Mouse (Mus musculus) retina, embryonic 14.5 days (tissue): Measurements from ENCODE around the gene Diras1.

Experiments
- DNase-seq: peaks from one replicate; pipeline ENCODE4 v3.0.0-alpha.2; 2015; ENCODE audit warnings: low spot score

Diras1 gene

DNA sequence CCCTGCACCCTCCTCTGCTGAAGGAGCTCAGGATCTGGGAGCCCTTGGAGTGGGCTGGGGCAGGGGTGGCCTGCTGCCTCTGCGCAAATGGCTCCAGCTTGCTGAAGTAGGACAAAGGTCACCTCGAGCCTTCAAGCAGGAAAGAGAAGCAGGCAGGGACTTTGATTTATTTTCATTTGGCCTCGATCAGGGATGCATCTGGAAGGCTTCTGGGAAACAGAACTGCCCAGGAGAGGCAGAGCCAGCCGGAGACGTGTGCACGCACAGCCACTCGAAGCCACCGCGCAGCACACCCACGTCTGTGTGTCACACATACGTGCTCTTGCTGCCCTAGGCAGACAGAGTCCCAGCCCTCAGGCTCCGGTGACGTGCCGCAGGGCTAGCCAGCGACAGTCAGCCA lies 53.9 kb downstream of the Diras1 start:
- DNase-seq, result no peak

DNA sequence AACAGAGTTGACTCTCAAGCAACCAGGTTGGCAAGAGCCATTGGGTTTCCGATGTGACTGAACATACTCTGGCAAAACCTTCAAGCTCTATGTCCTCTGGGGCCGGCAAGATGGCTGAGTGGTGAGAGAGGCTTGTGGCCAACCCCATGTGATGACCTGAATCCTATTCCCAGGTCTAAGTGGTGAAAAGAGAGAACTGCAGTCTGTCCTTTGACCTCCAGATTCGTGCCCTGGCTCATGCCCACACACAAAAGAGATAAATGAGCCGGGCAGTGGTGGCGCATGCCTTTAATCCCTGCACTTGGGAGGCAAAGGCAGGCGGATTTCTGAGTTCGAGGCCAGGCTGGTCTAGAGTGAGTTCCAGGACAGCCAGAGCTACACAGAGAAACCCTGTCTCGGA lies 55.3 kb downstream of the Diras1 start:
- no peak for DNase-seq
